Mouse (Mus musculus): Measurements from ENCODE around the gene Ppip5k1. TPM values are rescaled to one million over a fixed set of nuclear protein-coding genes. Genes with fewer than 3 reads are reported as not detected.
A peak's percentile ranks its signal among the peaks of the same experiment; 100 is the strongest.

Gene Ppip5k1
- polyA plus RNA-seq, 1 experiment from 2014 or later, result 14.5 TPM

- no peak overlapping the region for H3K9ac ChIP-seq
- no peak overlapping the region for H3K4me3 ChIP-seq (replicated peaks)
- no peak for ATAC-seq (replicated peaks; ENCODE audit: low FRiP score)
- peaks cover 36% of the 10 kb centered on the region for H3K27me3 ChIP-seq
- WGBS, result 19% methylated on average over 9 of the region's 9 CpGs
- no peak overlapping the region for H3K27ac ChIP-seq
- peaks cover 46% of the 10 kb centered on the region for H3K4me1 ChIP-seq
- H3K9me3 ChIP-seq (replicated peaks), result no peaks in the 10 kb centered on the region
- peaks cover 17% of the 10 kb centered on the region; the same call in 1 of the 2 replicates for H3K36me3 ChIP-seq
- peak overlapping the region; percentile 14; the same call in 1 of the 2 replicates for H3K4me2 ChIP-seq
Measured at GRCm38 (mm10) chr2:121297701-121298100, 57.5 kb downstream of the Ppip5k1 start.

- Histone ChIP-seq H3K27me3 (peaks cover 43% of the 10 kb centered on the region), H3K4me2 (peak overlapping the region; percentile 72), H3K4me3 (replicated peaks) (peak overlapping the region; percentile 48), H3K36me3 (peaks cover 8% of the 10 kb centered on the region; the same call in 1 of the 2 replicates), H3K9me3 (replicated peaks) (no peaks in the 10 kb centered on the region), H3K9ac (0 out of 2 replicates have a peak overlapping the region, but pooled peaks have one; percentile 18), H3K4me1 (peaks cover 46% of the 10 kb centered on the region), H3K27ac (no peak overlapping the region)
- no peak for ATAC-seq (replicated peaks; ENCODE audit: low FRiP score)
- WGBS, result 13% methylated on average over 6 of the region's 6 CpGs
Measured at GRCm38 (mm10) chr2:121296754-121297231, 58.4 kb downstream of the Ppip5k1 start.

GRCm38 (mm10) chr2:121295608-121296571, 59.3 kb downstream of the Ppip5k1 start:
- 2% methylated on average over 15 of the region's 15 CpGs for WGBS
- H3K4me3 ChIP-seq (replicated peaks), result peak overlapping the region; percentile 48
- peak overlapping the region; percentile 20 for H3K27ac ChIP-seq
- H3K36me3 ChIP-seq, result 0 out of 2 replicates have a peak, but pooled peaks cover 8% of the 10 kb centered on the region
- H3K9ac ChIP-seq, result peak overlapping the region; percentile 33
- peak overlapping the region; percentile 72 for H3K4me2 ChIP-seq
- no peaks in the 10 kb centered on the region for H3K9me3 ChIP-seq (replicated peaks)
- peaks cover 52% of the 10 kb centered on the region for H3K27me3 ChIP-seq
- ATAC-seq (replicated peaks; ENCODE audit: low FRiP score), result peak; percentile 8
- peaks cover 46% of the 10 kb centered on the region for H3K4me1 ChIP-seq

GRCm38 (mm10) chr2:121294753-121295607, 60.2 kb downstream of the Ppip5k1 start:
- 2% methylated on average over 18 of the region's 18 CpGs for WGBS
- H3K27ac ChIP-seq, result peak overlapping the region; percentile 59
- peaks cover 49% of the 10 kb centered on the region for H3K4me1 ChIP-seq
- peak overlapping the region; percentile 33; the same call in 1 of the 2 replicates for H3K9ac ChIP-seq
- 0 out of 2 replicates have a peak, but pooled peaks cover 4% of the 10 kb centered on the region for H3K36me3 ChIP-seq
- no peaks in the 10 kb centered on the region for H3K9me3 ChIP-seq (replicated peaks)
- peak; percentile 79 for ATAC-seq (replicated peaks; ENCODE audit: low FRiP score)
- H3K4me2 ChIP-seq, result peak overlapping the region; percentile 72
- peak overlapping the region; percentile 48 for H3K4me3 ChIP-seq (replicated peaks)
- peaks cover 57% of the 10 kb centered on the region for H3K27me3 ChIP-seq

- Histone ChIP-seq H3K27me3 (peaks cover 60% of the 10 kb centered on the region), H3K9me3 (replicated peaks) (no peaks in the 10 kb centered on the region), H3K4me1 (peaks cover 53% of the 10 kb centered on the region), H3K27ac (peak overlapping the region; percentile 59), H3K9ac (no peak overlapping the region), H3K4me2 (peak overlapping the region; percentile 72), H3K36me3 (no peaks in the 10 kb centered on the region), H3K4me3 (replicated peaks) (peak overlapping the region; percentile 48)
- no peak for ATAC-seq (replicated peaks; ENCODE audit: low FRiP score)
- 24% methylated on average over 4 of the region's 4 CpGs for WGBS
Measured at GRCm38 (mm10) chr2:121294182-121294581, 61.0 kb downstream of the Ppip5k1 start.

GRCm38 (mm10) chr2:121292316-121293013, 62.7 kb downstream of the Ppip5k1 start:
- H3K9me3 ChIP-seq (replicated peaks), result no peaks in the 10 kb centered on the region
- no peak overlapping the region for H3K9ac ChIP-seq
- peaks cover 61% of the 10 kb centered on the region for H3K27me3 ChIP-seq
- ATAC-seq (replicated peaks; ENCODE audit: low FRiP score), result no peak
- 64% methylated on average over 5 of the region's 5 CpGs for WGBS
- no peaks in the 10 kb centered on the region for H3K36me3 ChIP-seq
- no peak overlapping the region for H3K27ac ChIP-seq
- no peak overlapping the region for H3K4me3 ChIP-seq (replicated peaks)
- peaks cover 51% of the 10 kb centered on the region for H3K4me1 ChIP-seq
- H3K4me2 ChIP-seq, result no peak overlapping the region

- H3K27ac ChIP-seq, result no peak overlapping the region
- peak overlapping the region; percentile 43 for H3K4me3 ChIP-seq (replicated peaks)
- H3K4me2 ChIP-seq, result peak overlapping the region; percentile 64
- peaks cover 26% of the 10 kb centered on the region for H3K4me1 ChIP-seq
- no peaks in the 10 kb centered on the region for H3K9me3 ChIP-seq (replicated peaks)
- WGBS, result 5% methylated on average over 36 of the region's 36 CpGs
- H3K36me3 ChIP-seq, result no peaks in the 10 kb centered on the region
- peak overlapping the region; percentile 0; the same call in 1 of the 2 replicates for H3K9ac ChIP-seq
- peak; percentile 59; the same call in 1 of the 2 replicates for ATAC-seq (replicated peaks; ENCODE audit: low FRiP score)
- H3K27me3 ChIP-seq, result peaks cover 41% of the 10 kb centered on the region
Measured at GRCm38 (mm10) chr2:121289730-121290540, 65.3 kb downstream of the Ppip5k1 start.

- peaks cover 38% of the 10 kb centered on the region for H3K27me3 ChIP-seq
- peak within 1 kb of the TSS; percentile 64 for H3K4me2 ChIP-seq
- H3K9ac ChIP-seq, result peak within 1 kb of the TSS; percentile 0; the same call in 1 of the 2 replicates
- under 1% methylated on average over 48 of the region's 48 CpGs for WGBS
- peak within 1 kb of the TSS; percentile 43 for H3K4me3 ChIP-seq (replicated peaks)
- H3K36me3 ChIP-seq, result no peaks in the 10 kb centered on the region
- no peaks in the 10 kb centered on the region for H3K9me3 ChIP-seq (replicated peaks)
- no peak within 1 kb of the TSS for H3K27ac ChIP-seq
- H3K4me1 ChIP-seq, result peaks cover 17% of the 10 kb centered on the region
- peak; percentile 97 for ATAC-seq (replicated peaks; ENCODE audit: low FRiP score)
Measured at GRCm38 (mm10) chr2:121288901-121289729, 66.1 kb downstream of the Ppip5k1 start, which contains the start of gene Map1a. Map1a (plus strand) TSS chr2:121289600.

GRCm38 (mm10) chr2:121287850-121288249, 67.3 kb downstream of the Ppip5k1 start:
- Histone ChIP-seq H3K4me3 (replicated peaks) (no peak overlapping the region), H3K27me3 (peaks cover 36% of the 10 kb centered on the region), H3K9me3 (replicated peaks) (no peaks in the 10 kb centered on the region), H3K4me2 (no peak overlapping the region), H3K4me1 (peaks cover 13% of the 10 kb centered on the region), H3K27ac (no peak overlapping the region), H3K9ac (no peak overlapping the region), H3K36me3 (no peaks in the 10 kb centered on the region)
- no peak for ATAC-seq (replicated peaks; ENCODE audit: low FRiP score)
- WGBS, result 77% methylated on average over 2 of the region's 2 CpGs
